Mouse (Mus musculus) erythroblast, embryonic 14.5 days (primary cell): ENCODE measurements around the gene F13b.

Experiments used
- GATA1 ChIP-seq: IDR thresholded peaks from 2 replicates; pipeline ENCODE4 v1.6.1; 2012; ENCODE audit warnings: low read length, inconsistent platforms, mixed read lengths
- TAL1 ChIP-seq: IDR thresholded peaks from 3 replicates; pipeline ENCODE4 v1.6.1; 2012; ENCODE audit warnings: low read length, inconsistent platforms, mixed read lengths

DNA sequence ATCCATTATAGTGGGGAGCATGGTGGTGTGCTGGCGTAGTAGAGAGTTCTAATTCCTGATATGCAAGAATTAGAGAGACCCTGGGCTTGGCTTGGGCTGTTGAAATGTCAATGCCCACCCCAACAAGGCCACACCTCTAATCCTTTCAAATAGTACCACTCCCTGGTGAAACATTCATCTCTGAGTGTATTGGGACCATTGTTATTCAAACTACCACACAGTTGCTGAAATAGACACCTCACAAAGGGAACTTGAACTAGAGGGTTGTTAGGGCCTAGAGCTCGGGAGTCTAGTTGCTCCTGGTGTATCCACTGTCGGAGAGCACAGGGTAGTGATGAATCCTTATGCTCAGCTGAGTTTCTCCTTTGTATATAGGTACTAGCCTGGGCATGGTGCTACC, 6.9 kb upstream of the F13b start:
- no peak for TF ChIP-seq GATA1
- TF ChIP-seq TAL1, result no peak
